Mouse (Mus musculus): ENCODE measurements at regions not wholly inside any gene's neighbourhood (a gene's known extent, or its start where the extent isn't known, plus 50 kb on each side); places are given as distances from the start of the nearest gene placed in this dataset.
A peak's percentile ranks its signal among the peaks of the same experiment; 100 is the strongest.

- 53% methylated on average over 9 of the region's 9 CpGs for WGBS (ENCODE audit: insufficient replicate concordance)
- no peak overlapping the region for H3K9ac ChIP-seq (ENCODE audit: low read depth, low read length)
- H3K27ac ChIP-seq (ENCODE audit: low read length) = no peak overlapping the region
- no peaks in the 10 kb centered on the region for H3K36me3 ChIP-seq (ENCODE audit: control insufficient read depth, insufficient read depth)
- H3K4me2 ChIP-seq (ENCODE audit: low read depth, low read length) = no peak overlapping the region
- H3K27me3 ChIP-seq (ENCODE audit: control insufficient read depth, insufficient read depth, low read depth, low read length) = no peaks in the 10 kb centered on the region; the same call in 1 of the 2 replicates
- H3K4me1 ChIP-seq (ENCODE audit: control insufficient read depth, low read depth, low read length) = peaks cover 16% of the 10 kb centered on the region
- ATAC-seq (ENCODE audit: low read depth) = no peak
- no peak overlapping the region for H3K4me3 ChIP-seq (ENCODE audit: low read depth, low read length)
- no peaks in the 10 kb centered on the region for H3K9me3 ChIP-seq (replicated peaks; ENCODE audit: control insufficient read depth, low read length)
These were observed 79.3 kb upstream of the Ptpn1 start for GRCm38 (mm10) chr2:167852582-167852981.

- H3K27me3 ChIP-seq (ENCODE audit: control insufficient read depth, insufficient read depth, low read depth, low read length) = no peaks in the 10 kb centered on the region; the same call in 1 of the 2 replicates
- no peak overlapping the region for H3K4me3 ChIP-seq (ENCODE audit: low read depth, low read length)
- ATAC-seq (ENCODE audit: low read depth) = peak; percentile 50
- no peak overlapping the region for H3K27ac ChIP-seq (ENCODE audit: low read length)
- no peak overlapping the region for H3K9ac ChIP-seq (ENCODE audit: low read depth, low read length)
- peaks cover 19% of the 10 kb centered on the region for H3K4me1 ChIP-seq (ENCODE audit: control insufficient read depth, low read depth, low read length)
- H3K36me3 ChIP-seq (ENCODE audit: control insufficient read depth, insufficient read depth) = no peaks in the 10 kb centered on the region
- H3K9me3 ChIP-seq (replicated peaks; ENCODE audit: control insufficient read depth, low read length) = no peaks in the 10 kb centered on the region
- WGBS (ENCODE audit: insufficient replicate concordance) = 7% methylated on average over 11 of the region's 11 CpGs
- no peak overlapping the region for H3K4me2 ChIP-seq (ENCODE audit: low read depth, low read length)
These were observed 80.5 kb upstream of the Ptpn1 start for GRCm38 (mm10) chr2:167851216-167851896.

GRCm38 (mm10) chr2:167849999-167850552 is 81.8 kb upstream of the Ptpn1 start:
- WGBS (ENCODE audit: insufficient replicate concordance) = 51% methylated on average over 10 of the region's 10 CpGs
- H3K9ac ChIP-seq (ENCODE audit: low read depth, low read length) = no peak overlapping the region
- H3K27ac ChIP-seq (ENCODE audit: low read length) = no peak overlapping the region
- H3K4me2 ChIP-seq (ENCODE audit: low read depth, low read length) = no peak overlapping the region
- ATAC-seq (ENCODE audit: low read depth) = no peak
- H3K4me3 ChIP-seq (ENCODE audit: low read depth, low read length) = no peak overlapping the region
- H3K9me3 ChIP-seq (replicated peaks; ENCODE audit: control insufficient read depth, low read length) = no peaks in the 10 kb centered on the region
- H3K27me3 ChIP-seq (ENCODE audit: control insufficient read depth, insufficient read depth, low read depth, low read length) = no peaks in the 10 kb centered on the region; the same call in 1 of the 2 replicates
- H3K36me3 ChIP-seq (ENCODE audit: control insufficient read depth, insufficient read depth) = no peaks in the 10 kb centered on the region
- H3K4me1 ChIP-seq (ENCODE audit: control insufficient read depth, low read depth, low read length) = peaks cover 19% of the 10 kb centered on the region

GRCm38 (mm10) chr2:167848468-167849440 is 83.1 kb upstream of the Ptpn1 start:
- Histone ChIP-seq H3K4me2 (ENCODE audit: low read depth, low read length) (no peak overlapping the region), H3K9ac (ENCODE audit: low read depth, low read length) (no peak overlapping the region), H3K4me3 (ENCODE audit: low read depth, low read length) (no peak overlapping the region), H3K27ac (ENCODE audit: low read length) (no peak overlapping the region), H3K36me3 (ENCODE audit: control insufficient read depth, insufficient read depth) (no peaks in the 10 kb centered on the region), H3K4me1 (ENCODE audit: control insufficient read depth, low read depth, low read length) (peaks cover 25% of the 10 kb centered on the region), H3K9me3 (replicated peaks; ENCODE audit: control insufficient read depth, low read length) (no peaks in the 10 kb centered on the region), H3K27me3 (ENCODE audit: control insufficient read depth, insufficient read depth, low read depth, low read length) (no peaks in the 10 kb centered on the region; the same call in 1 of the 2 replicates)
- ATAC-seq (ENCODE audit: low read depth) = no peak
- 65% methylated on average over 7 of the region's 7 CpGs for WGBS (ENCODE audit: insufficient replicate concordance)

GRCm38 (mm10) chr2:167847281-167848077 is 84.4 kb upstream of the Ptpn1 start:
- Histone ChIP-seq H3K4me2 (ENCODE audit: low read depth, low read length) (no peak overlapping the region), H3K4me3 (ENCODE audit: low read depth, low read length) (no peak overlapping the region), H3K36me3 (ENCODE audit: control insufficient read depth, insufficient read depth) (no peaks in the 10 kb centered on the region), H3K27me3 (ENCODE audit: control insufficient read depth, insufficient read depth, low read depth, low read length) (no peaks in the 10 kb centered on the region; the same call in 1 of the 2 replicates), H3K9me3 (replicated peaks; ENCODE audit: control insufficient read depth, low read length) (no peaks in the 10 kb centered on the region), H3K9ac (ENCODE audit: low read depth, low read length) (no peak overlapping the region), H3K27ac (ENCODE audit: low read length) (no peak overlapping the region), H3K4me1 (ENCODE audit: control insufficient read depth, low read depth, low read length) (peaks cover 30% of the 10 kb centered on the region)
- no peak for ATAC-seq (ENCODE audit: low read depth)
- WGBS (ENCODE audit: insufficient replicate concordance) = 49% methylated on average over 12 of the region's 12 CpGs

- Histone ChIP-seq H3K36me3 (ENCODE audit: control insufficient read depth, insufficient read depth) (no peaks in the 10 kb centered on the region), H3K27me3 (ENCODE audit: control insufficient read depth, insufficient read depth, low read depth, low read length) (no peaks in the 10 kb centered on the region), H3K4me1 (ENCODE audit: control insufficient read depth, low read depth, low read length) (peaks cover 33% of the 10 kb centered on the region), H3K9ac (ENCODE audit: low read depth, low read length) (no peak overlapping the region), H3K4me3 (ENCODE audit: low read depth, low read length) (no peak overlapping the region), H3K9me3 (replicated peaks; ENCODE audit: control insufficient read depth, low read length) (no peaks in the 10 kb centered on the region), H3K27ac (ENCODE audit: low read length) (no peak overlapping the region), H3K4me2 (ENCODE audit: low read depth, low read length) (no peak overlapping the region)
- 65% methylated on average over 5 of the region's 5 CpGs for WGBS (ENCODE audit: insufficient replicate concordance)
- no peak for ATAC-seq (ENCODE audit: low read depth)
These were observed 86.5 kb upstream of the Ptpn1 start for GRCm38 (mm10) chr2:167845370-167845769.

GRCm38 (mm10) chr2:167844556-167844955 is 87.3 kb upstream of the Ptpn1 start:
- Histone ChIP-seq H3K27me3 (ENCODE audit: control insufficient read depth, insufficient read depth, low read depth, low read length) (no peaks in the 10 kb centered on the region), H3K9ac (ENCODE audit: low read depth, low read length) (no peak overlapping the region), H3K9me3 (replicated peaks; ENCODE audit: control insufficient read depth, low read length) (no peaks in the 10 kb centered on the region), H3K4me1 (ENCODE audit: control insufficient read depth, low read depth, low read length) (peaks cover 40% of the 10 kb centered on the region), H3K27ac (ENCODE audit: low read length) (no peak overlapping the region), H3K4me2 (ENCODE audit: low read depth, low read length) (no peak overlapping the region), H3K36me3 (ENCODE audit: control insufficient read depth, insufficient read depth) (no peaks in the 10 kb centered on the region), H3K4me3 (ENCODE audit: low read depth, low read length) (no peak overlapping the region)
- WGBS (ENCODE audit: insufficient replicate concordance) = 55% methylated on average over 7 of the region's 7 CpGs
- ATAC-seq (ENCODE audit: low read depth) = peak; percentile 32; the same call in 1 of the 2 replicates

GRCm38 (mm10) chr2:167843921-167844320 is 87.9 kb upstream of the Ptpn1 start:
- WGBS (ENCODE audit: insufficient replicate concordance) = 30% methylated on average over 5 of the region's 5 CpGs
- no peak overlapping the region for H3K27ac ChIP-seq (ENCODE audit: low read length)
- H3K27me3 ChIP-seq (ENCODE audit: control insufficient read depth, insufficient read depth, low read depth, low read length) = no peaks in the 10 kb centered on the region
- H3K36me3 ChIP-seq (ENCODE audit: control insufficient read depth, insufficient read depth) = no peaks in the 10 kb centered on the region
- H3K9me3 ChIP-seq (replicated peaks; ENCODE audit: control insufficient read depth, low read length) = no peaks in the 10 kb centered on the region
- peaks cover 45% of the 10 kb centered on the region for H3K4me1 ChIP-seq (ENCODE audit: control insufficient read depth, low read depth, low read length)
- no peak for ATAC-seq (ENCODE audit: low read depth)
- no peak overlapping the region for H3K4me2 ChIP-seq (ENCODE audit: low read depth, low read length)
- no peak overlapping the region for H3K4me3 ChIP-seq (ENCODE audit: low read depth, low read length)
- H3K9ac ChIP-seq (ENCODE audit: low read depth, low read length) = no peak overlapping the region

Data from liver, embryonic 16.5 days (tissue).